Mouse (Mus musculus) lung, embryonic 14.5 days (tissue): ENCODE data around the gene Rspo4. TPM values are rescaled to one million over a fixed set of nuclear protein-coding genes. Genes with fewer than 3 reads are reported as not detected.

Source experiments
- ATAC-seq: fragments of 200-750 bp; cut with Nextera tagmentation; 2 replicates; pipeline ENCODE4 v1.8.0; 2017; ENCODE audit warnings: mild to moderate bottlenecking, moderate TSS enrichment, moderate library complexity; ENCODE audit not compliant: insufficient read depth
- DNase-seq: peaks from one replicate; pipeline ENCODE4 v3.0.0-alpha.2; 2015
- H3K27ac ChIP-seq: fragments of 300-500 bp; sonication (generic); 2 replicates; pipeline ENCODE4 v1.5.1; 2014; ENCODE audit warnings: low read depth, mild to moderate bottlenecking, moderate library complexity
- H3K27me3 ChIP-seq: fragments of 300-500 bp; sonication (generic); 2 replicates; pipeline ENCODE4 v1.6.1; 2014; ENCODE audit warnings: low read length, control low read depth; ENCODE audit not compliant: insufficient read depth
- H3K36me3 ChIP-seq: fragments of 300-500 bp; sonication (generic); 2 replicates; pipeline ENCODE4 v1.6.1; 2014; ENCODE audit warnings: control low read depth; ENCODE audit not compliant: insufficient read depth
- H3K4me1 ChIP-seq: fragments of 300-500 bp; sonication (generic); 2 replicates; pipeline ENCODE4 v1.6.1; 2014; ENCODE audit warnings: antibody characterized with exemption, control low read depth; ENCODE audit not compliant: insufficient read depth
- H3K4me2 ChIP-seq: fragments of 300-500 bp; sonication (generic); 2 replicates; pipeline ENCODE4 v1.6.1; 2014; ENCODE audit warnings: mild to moderate bottlenecking
- H3K4me3 ChIP-seq: fragments of 300-500 bp; sonication (generic); 2 replicates; pipeline ENCODE4 v1.5.1; 2014; ENCODE audit warnings: low read depth, low read length
- H3K9ac ChIP-seq: fragments of 300-500 bp; sonication (generic); 2 replicates; pipeline ENCODE4 v1.6.1; 2014
- H3K9me3 ChIP-seq: fragments of 300-500 bp; sonication (generic); 2 replicates; pipeline ENCODE4 v1.6.1; 2016; ENCODE audit warnings: low read depth, low read length, control low read depth
- CTCF ChIP-seq: IDR thresholded peaks from 2 replicates; pipeline ENCODE4 v1.5.1; 2016; ENCODE audit warnings: antibody characterized with exemption, low read depth
- WGBS: fragments of 180-500 bp; shearing (Covaris S2); extraction: QIAGEN DNeasy Blood & Tissue Kit; methylation state at CpG from one replicate; pipeline ENCODE4 v1.1.7; 2014; 5-methylcytosine and 5-hydroxymethylcytosine counted together
- polyA plus RNA-seq: library from polyadenylated mRNA; unstranded; fragments of >200 nt; fragmentation: Nextera tagmentation; extraction: Ambion mirVana; gene quantifications from 2 replicates; pipeline ENCODE4 v1.2.1, GENCODE M21; 2014

Gene Rspo4
- polyA plus RNA-seq, 1 experiment from 2014 or later, result 0.17 TPM

DNA sequence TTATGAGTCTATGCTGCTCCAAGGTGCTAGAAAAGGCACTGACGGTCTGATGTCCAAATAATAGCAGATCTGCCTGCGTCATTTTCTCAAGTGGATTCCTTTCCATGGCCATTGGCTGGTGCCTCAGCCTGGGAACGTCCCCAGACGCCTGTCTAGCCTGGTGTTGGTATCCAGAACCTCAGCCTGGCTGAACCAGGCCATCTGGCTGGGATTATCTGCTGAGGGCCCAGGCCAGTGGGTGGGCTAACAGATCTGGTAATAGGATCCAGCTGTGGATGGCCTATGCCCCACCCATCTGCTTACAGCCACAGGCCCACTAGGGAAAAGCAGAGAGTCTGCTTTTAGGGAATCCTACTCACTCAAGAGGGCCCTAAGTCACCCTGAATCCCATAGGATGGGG lies 78.9 kb downstream of the Rspo4 start:
- no peak for TF ChIP-seq CTCF
- DNase-seq (peak; percentile 46), ATAC-seq (peak; percentile 73; the same call in 1 of the 2 replicates)
- Histone ChIP-seq H3K4me2 (no peak overlapping the region), H3K27ac (no peak overlapping the region; the same call in 1 of the 2 replicates), H3K36me3 (no peaks in the 10 kb centered on the region), H3K4me3 (no peak overlapping the region), H3K9me3 (no peaks in the 10 kb centered on the region), H3K4me1 (peaks cover 1% of the 10 kb centered on the region; the same call in 1 of the 2 replicates), H3K27me3 (no peaks in the 10 kb centered on the region), H3K9ac (no peak overlapping the region)
- whole genome bisulfite sequencing, result 20% methylated on average over 4 of the region's 4 CpGs

Other genes with a start within 250 kb of the Rspo4 start
- 0.36 and 0.65 TPM in 2 replicates for gene Snph, start 210.3 kb upstream of the Rspo4 start, polyA plus RNA-seq
- not detected in 2 replicates for gene Rad21l, start 174.4 kb upstream of the Rspo4 start, polyA plus RNA-seq
- 1.5 and 1.9 TPM in 2 replicates for gene Tmem74b, start 140.9 kb upstream of the Rspo4 start, polyA plus RNA-seq
- 41.3 and 42.1 TPM in 2 replicates for gene Psmf1, start 98.7 kb upstream of the Rspo4 start, polyA plus RNA-seq
- 0.23 and 0.32 TPM in 2 replicates for gene Angpt4, start 68.3 kb downstream of the Rspo4 start, polyA plus RNA-seq
- 29.3 and 29.4 TPM in 2 replicates for gene Fam110a, start 137.3 kb downstream of the Rspo4 start, polyA plus RNA-seq
- gene Slc52a3, start 153.6 kb downstream of the Rspo4 start, polyA plus RNA-seq, result 0.72 and 1.5 TPM in 2 replicates
- not detected in 2 replicates for gene Scrt2, start 238.6 kb downstream of the Rspo4 start, polyA plus RNA-seq